Mouse (Mus musculus) liver, embryonic 14.5 days (tissue): ENCODE measurements at regions not wholly inside any gene's neighbourhood (a gene's known extent, or its start where the extent isn't known, plus 50 kb on each side); places are given as distances from the start of the nearest gene placed in this dataset.

Experiments
- CTCF ChIP-seq: IDR thresholded peaks from 2 replicates; pipeline ENCODE4 v1.5.1; 2016; ENCODE audit warnings: antibody characterized with exemption, low read depth, control low read depth
- EP300 ChIP-seq: IDR thresholded peaks from 2 replicates; pipeline ENCODE4 v1.6.1; 2016; ENCODE audit warnings: antibody characterized with exemption, low read depth

DNA sequence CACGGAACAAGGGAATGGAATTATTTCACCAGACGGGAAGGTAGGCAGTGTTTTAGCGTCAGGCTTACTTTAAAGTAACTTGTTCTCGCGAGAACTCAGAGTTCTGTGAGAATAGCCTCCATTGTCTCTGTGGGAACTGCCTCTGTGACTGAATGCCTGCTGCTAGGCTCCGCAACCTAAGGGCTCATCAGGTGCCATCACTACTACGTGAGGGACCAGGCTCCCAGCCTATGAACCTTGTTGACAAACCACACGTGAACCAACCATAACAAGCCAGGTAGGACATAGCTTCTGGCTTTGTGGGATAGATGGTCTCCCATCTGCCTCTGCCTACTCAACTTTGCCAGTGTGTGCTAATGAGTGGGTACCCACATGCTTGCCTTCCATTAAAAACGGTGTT, 77.5 kb upstream of the Btg3 start:
- TF ChIP-seq CTCF (no peak), EP300 (no peak)
